Mouse (Mus musculus): ENCODE results near the gene Map2k2. TPM values are rescaled to one million over a fixed set of nuclear protein-coding genes. Genes with fewer than 3 reads are reported as not detected.

The Map2k2 gene
- total RNA-seq, 2 experiments from 2014 or later = 116 to 122 TPM

DNA sequence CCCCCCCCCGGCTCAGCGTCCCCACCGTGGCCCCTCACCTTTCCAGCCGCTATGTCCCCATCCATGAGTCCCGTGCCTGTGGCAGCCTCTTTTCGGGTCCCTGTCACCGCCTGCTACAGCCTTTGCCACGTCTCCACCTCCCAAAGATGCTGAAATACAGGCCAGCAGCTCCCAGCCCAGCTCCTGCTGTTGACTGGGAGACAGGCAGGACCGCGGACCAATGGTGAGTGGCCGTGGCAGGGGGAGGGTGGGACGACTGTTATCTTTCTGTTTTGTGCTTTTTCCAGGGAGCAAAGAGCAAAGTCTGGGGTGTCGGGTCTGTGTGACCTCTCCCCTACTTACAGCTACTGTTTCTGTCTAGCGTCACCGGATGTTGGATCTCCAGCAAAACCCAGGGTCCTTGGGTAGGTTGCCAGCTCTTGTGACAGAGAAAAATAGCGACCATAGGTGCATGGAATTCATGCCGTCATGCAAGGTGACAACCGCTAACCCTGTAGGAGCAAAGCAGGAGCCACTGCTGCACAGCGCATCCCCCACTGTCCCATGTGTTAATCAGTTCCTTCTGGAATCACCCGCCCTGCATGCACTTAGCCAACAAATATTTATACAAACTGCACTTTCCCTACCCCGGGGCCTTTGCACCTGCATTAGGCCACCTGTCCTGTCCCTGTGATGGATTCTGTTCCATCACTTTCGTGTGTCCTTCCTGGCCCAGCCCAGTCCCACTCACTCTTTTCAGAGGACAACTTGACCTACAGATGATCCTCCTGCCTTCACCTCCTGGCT lies 13.1 kb upstream of the Map2k2 start:
- peak in 1 of 2 experiments; percentile 30 for DNase-seq (ENCODE audit: low spot score in 2 of 2)
- intact Hi-C loops (cut with DNase I) = no loop called here

DNA sequence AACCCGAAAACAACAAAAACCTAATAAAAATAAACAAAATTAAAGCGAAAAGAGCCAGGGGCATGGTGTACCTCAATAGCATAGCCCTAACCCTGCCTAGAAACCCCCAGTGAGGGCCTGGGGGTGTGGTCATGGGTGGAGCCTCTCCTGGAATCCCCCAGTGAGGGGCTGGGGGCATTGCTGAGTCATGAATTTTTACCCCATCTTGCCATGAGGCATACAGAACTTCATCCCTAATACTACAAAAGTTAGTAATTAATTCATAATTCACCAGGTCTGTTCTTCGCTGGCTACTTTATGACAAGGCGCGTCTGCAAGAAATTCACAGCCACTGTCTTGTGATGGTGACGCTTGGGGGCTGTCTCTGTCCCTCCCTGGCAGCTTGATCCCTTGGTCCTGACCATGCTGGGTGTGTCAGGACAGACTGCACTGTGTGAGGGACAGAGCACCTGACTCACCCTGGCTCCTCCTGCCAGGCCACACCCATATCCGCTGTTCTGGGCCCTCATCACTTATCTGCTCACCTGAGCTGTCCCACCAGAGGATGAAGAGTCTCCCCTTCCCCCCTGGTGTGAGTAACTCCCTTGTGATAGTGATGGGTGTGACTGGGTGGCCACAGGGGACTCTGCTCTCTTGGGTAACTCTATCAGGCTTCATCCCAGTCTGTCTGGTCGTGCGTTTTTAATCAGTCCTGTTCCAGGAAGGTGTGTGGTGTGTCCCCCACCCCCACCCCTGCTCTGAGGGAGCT lies 10.6 kb upstream of the Map2k2 start:
- DNase-seq (ENCODE audit: low spot score in 2 of 2) = no peak
- intact Hi-C loops (cut with DNase I) = no loop called here

DNA sequence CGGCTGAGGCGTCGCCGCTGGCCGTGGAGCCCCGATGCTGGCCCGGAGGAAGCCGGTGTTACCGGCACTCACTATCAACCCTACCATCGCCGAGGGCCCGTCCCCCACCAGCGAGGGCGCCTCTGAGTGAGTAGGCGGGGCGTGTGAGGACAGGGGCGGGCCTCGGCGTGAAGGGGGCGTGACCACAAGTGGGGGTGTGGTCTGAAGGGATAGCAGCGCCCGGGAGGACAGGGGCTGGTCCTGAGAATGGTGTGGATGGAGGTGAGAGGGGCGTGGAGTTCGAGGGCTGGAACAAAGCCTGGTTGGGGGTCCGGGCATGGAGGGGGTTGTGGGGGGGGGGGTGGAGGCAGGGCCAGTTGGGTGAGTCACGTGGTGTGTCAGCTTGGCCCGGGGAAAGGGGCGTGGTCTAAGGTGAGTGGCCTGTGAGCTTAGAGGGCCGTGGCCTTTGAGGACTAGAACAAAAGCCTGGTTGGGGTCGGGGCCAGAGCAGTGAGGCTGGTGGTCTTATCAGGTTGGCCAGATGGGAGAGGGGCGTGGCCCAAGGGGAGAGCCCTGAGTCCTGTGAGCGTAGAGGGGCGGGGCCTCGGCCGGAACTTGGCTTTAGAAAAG lies 502 bp downstream of the Map2k2 start:
- intact Hi-C loops (cut with DNase I) = no loop called here
- peak; percentile 80 to 83 for DNase-seq (ENCODE audit: low spot score in 2 of 2)

DNA sequence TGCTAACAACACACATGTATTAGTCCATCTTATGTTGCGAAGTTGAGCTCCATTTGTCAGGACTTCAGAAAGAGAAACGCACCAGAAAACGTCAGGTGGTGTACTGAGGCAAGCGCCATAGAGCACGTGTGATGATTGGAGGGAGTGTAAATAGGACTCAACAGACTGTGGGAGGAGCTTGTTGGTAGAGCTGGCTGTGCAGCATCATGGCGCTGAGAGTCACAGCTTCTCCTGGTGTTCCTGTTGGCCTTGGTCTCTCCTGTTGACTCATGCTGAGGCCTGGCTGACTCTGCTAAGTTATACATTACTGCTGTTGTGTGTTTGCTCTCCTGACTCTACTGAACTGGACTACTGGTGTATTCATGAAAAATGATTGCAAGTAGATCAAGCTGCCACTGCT lies 7.2 kb downstream of the Map2k2 start:
- intact Hi-C loops (cut with DNase I) = no loop called here
- no peak for DNase-seq (ENCODE audit: low spot score in 2 of 2)

DNA sequence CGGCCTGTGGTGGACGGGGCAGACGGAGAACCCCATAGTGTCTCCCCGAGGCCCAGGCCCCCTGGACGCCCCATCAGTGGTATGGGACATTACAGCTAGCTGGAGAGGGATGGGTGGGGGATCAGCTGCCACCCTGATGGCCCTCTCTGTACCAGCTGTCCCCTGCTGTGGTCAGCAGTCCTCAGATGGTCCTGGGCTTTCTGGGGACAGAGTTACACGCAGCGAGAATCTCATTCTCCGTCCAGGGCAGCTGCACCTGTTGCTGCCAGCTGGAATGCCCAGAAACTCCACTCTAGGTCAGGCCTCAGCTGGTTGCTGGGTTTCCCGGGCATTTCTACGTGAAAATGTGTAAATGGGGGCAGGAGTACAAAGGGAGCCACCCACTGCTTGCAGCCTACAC lies 13.9 kb downstream of the Map2k2 start:
- intact Hi-C loops (cut with DNase I) = no loop called here
- no peak for DNase-seq (ENCODE audit: low spot score in 2 of 2)

DNA sequence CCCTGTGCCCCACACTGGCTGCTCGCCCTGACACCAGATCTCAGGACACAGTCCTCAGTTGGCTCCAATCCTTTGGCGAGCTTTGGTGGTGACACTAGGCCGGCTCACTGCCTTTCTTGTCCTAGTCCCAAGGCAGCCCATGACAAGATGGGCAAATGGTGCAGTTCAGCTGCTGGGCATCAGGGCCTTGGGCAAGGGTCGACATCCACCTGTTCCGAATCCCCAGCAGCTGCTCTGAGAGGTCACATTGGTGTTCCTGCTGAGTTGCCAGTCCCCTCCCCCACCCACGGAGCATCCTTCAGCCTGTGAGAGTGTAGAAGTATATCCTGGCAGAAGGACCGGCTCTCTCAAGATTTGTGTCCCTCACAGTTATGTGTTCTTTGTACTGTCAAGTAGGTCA lies 14.9 kb downstream of the Map2k2 start:
- intact Hi-C loops (cut with DNase I) = no loop called here
- no peak for DNase-seq (ENCODE audit: low spot score in 2 of 2)

DNA sequence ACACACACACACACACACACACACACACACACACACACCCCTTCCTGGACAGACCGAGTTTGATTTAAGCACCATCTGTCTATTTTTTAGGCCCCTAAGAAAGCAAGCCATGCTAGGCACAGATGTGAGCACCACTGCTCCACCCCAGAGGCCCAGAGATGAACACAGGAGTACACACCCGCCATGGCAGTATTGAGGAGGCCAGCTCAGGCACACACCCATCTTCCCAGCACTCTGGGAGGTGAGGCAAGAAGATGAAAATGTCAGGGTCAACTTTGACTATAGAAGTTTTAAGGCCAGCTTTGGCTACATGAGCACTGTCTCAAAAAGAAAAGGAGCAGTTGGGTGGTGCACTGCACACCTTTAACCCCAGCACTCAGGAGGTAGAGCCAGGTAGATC lies 17.2 kb downstream of the Map2k2 start:
- intact Hi-C loops (cut with DNase I) = no loop called here
- DNase-seq (ENCODE audit: low spot score in 2 of 2) = no peak

DNA sequence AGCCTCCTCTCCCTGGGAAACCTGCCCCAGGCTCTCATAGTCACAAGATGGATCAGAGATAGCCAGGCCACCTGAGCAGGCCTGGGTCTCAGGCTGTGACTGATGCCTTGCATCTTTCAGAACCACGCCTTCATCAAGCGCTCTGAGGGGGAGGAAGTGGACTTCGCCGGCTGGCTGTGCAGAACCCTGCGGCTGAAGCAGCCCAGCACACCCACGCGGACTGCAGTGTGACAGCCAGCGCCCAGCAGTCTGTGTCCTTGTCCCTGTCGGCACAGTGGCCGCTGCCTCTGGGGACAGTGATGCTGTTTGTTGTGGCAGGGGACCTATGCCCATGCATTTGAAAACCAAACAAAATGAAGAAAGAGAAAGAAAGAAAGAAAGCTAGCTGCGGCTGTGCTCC lies 17.8 kb downstream of the Map2k2 start:
- DNase-seq (ENCODE audit: low spot score in 2 of 2) = no peak
- intact Hi-C loops (cut with DNase I) = no loop called here

DNA sequence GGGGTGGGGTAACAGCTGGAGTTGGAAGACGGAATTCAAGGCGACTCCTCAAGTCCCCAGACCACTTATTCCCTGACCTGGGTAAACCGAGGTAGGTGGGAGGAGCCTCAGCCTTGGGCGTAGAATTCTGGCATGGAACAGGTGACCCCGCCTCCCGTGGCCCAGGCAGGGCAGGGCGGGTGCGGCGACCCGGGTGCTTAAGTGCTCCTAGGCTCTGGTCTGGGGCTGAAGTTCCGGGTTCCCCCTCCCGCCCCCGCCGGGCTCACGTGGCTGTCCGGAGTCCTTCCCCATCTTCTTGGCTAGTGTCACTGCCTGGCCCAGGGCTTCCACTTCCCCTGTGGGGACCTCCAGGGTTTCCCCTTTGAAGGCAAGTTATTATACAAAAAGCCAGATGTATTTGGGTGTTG lies 28.5 kb downstream of the Map2k2 start:
- intact Hi-C loops (cut with DNase I) = no loop called here
- DNase-seq (ENCODE audit: low spot score in 2 of 2) = peak in 1 of 2 experiments; percentile 51

DNA sequence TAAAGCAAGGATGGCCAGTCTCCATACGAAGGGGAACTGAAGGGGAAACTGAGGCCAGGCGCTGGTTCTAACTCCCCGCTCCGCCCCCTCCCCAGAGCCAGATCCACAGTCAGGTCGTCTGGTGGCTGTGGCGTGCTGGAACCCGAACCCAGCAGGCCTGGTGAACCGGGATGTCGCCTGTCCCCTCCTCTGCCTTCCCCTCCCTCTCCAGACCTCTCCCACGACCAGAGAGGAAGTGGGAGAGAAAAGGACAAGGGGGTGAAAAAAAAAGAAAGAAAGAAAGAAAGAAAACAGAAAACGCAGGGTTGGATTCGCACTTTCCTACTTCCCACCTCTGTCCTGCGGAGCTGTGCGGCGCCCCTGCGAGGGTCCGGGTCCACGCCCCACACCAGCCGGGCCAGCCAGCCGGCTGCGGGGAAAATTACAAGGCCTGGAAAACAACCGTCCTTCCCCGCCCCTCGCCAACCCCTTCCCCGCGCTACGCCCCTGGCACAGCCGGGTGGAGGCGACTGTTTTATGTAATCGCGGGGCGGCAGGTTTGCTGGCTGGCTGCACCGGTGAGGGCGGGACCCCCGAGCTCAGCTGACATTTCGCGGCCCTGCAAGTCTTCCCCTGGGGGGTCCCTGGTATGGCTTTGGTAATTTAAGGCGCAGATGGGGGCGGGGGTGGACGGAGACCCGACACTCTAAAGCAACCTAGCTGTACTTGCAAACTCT lies 29.4 kb downstream of the Map2k2 start, which contains the start of gene Zbtb7a:
TSS of gene Zbtb7a (plus strand) at position 255 of the 716 bp plus-strand sequence.
- intact Hi-C loops (cut with DNase I) = no loop called here
- DNase-seq (ENCODE audit: low spot score in 2 of 2) = no peak

DNA sequence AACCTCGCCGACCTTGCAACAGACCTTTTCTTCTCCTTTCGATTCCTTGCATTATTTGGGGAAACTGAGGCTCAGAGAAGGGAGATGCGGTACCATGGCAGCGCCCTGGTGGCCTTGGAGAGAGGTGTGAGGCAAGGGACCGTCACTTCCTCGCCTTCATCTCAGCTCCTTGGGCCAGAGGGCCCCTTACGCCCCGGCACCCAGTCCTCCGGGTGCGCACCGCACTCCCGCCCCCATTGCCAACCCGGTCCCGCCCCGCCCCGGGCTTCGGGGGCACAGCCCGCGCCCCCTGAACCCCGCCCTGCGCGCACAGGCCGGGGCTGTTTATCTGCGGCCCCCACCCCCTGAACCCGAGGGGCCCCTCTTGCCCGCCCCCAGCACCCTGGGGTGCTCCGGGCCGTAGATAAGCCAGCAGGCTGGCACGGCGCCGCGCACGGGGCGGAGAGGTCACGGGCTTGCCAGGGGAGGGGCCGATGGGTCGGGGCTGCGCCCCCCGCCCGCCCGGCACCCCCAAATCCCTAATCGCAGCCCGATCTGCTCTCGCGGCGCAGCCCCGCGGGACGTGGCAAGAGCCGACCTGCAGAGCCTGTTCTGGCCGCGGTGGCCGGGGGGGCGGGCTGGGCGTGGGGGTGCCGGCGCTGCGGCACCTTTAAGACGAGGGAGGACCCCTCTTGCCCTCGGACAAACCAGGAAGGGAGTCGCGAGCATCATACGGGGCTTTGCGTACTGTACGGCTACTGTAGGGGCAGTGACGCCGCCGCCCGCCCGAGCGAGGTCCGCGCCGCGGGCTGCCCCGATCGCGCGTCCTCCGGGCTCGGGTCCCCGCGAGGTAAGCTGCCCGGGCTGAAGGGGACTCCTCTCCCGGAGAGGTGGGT lies 30.4 kb downstream of the Map2k2 start:
- DNase-seq (ENCODE audit: low spot score in 2 of 2) = peak; percentile 66
- intact Hi-C loops (cut with DNase I) = no loop called here

DNA sequence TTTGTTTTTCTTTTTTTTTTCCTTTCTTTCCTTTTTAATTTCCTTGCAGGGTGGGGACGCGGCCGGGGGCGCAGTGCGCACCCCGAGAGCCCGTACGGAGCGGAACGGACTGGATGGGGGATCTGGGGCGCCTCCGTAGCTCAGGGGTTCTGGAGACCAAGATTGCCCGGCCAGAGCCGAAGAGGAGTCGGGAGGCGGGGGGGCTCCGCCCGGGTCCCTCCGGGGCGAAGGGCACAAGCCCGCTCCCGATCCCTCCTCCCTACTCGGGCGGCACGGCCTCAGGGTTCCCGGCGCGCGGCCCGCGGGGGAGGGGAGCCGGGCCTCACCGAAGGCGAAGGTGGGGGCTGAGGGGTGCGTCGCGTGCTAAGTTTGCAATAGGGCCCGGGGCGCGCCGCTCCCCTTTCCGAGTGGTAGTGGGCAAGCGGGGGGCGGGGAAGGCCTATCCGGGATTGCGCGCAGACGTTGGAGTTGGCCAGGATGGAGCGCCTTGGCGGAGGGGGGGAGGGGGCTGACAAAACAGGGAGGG lies 31.1 kb downstream of the Map2k2 start:
- intact Hi-C loops (cut with DNase I) = no loop called here
- DNase-seq (ENCODE audit: low spot score in 2 of 2) = no peak

DNA sequence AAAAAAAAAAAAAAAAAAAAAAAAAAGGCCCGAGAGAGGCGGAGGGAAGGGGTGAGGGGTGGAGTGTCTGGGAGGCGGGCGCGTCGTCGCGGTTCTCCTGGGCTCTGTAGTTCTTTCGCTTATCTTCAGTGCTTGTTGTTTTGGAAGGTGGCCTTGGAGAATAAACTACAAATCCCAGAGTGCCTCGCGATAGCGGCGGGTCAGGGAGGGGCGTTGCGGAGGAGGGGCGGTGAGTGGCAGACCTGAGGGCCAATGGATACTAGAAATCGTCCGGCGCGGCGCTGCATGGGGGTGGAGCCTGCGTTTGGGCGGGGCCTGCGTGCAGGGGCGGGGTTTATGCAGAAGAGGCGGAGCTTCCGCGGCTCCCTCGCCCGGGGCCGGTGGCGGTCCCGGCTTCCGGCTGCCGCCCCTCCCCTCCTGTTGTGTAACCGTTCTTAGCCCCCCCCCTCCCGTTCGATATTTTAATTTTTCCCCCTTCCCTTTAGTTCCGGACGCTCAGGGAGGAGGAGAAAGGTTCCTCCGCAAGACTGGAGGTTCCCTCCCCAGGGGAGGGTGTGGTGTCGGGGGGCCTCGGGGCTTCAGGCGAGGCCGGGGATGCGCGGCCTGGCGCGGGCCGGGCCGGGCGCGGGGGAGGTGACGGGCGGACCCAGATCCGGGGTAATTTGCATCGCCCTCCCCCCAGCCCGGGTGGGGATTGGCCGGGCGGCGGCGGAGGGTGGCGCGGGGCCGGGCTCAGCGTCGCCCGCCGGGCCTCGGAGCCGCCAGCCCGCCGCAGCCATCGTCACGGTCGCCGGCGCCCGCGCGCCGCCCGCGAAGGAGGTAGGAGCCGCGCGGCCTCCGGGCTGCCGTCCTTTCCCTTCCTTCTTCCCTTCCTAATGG lies 31.8 kb downstream of the Map2k2 start:
- DNase-seq (ENCODE audit: low spot score in 2 of 2) = peak; percentile 99 to 100
- intact Hi-C loops (cut with DNase I) = no loop called here

DNA sequence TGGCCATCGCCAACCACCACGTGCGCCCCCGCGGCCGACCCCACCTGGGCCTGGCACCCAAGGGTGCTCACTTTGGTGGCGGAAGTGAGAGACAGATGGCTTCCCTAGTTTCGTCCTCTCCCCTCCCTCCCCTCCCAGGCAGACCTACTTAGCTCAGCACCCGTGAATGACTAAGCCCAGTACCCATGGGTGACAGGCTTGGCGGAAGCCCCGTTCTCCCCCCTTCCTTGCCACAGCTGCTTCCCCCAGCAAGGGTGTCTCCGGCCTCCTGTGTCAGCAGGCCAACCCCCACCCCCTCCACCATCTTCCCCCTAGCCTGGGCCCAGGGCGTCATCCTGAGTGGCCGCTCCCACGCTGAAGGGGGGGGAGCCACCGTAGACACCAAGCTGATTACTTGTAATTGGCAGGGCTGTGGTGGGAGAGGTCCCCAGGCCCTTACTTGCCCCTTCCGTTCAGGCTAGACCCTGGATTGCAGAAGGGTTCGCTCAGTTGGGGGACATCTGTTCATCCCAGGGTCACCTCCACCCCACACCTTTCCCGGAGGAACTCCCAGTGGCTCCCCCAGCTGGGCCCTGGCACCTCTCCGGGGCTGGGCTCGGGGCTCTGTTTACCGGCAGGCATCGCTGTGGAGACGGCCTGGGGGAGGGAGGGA lies 32.5 kb downstream of the Map2k2 start:
- peak in 1 of 2 experiments; percentile 59 for DNase-seq (ENCODE audit: low spot score in 2 of 2)
- intact Hi-C loops (cut with DNase I) = no loop called here

DNA sequence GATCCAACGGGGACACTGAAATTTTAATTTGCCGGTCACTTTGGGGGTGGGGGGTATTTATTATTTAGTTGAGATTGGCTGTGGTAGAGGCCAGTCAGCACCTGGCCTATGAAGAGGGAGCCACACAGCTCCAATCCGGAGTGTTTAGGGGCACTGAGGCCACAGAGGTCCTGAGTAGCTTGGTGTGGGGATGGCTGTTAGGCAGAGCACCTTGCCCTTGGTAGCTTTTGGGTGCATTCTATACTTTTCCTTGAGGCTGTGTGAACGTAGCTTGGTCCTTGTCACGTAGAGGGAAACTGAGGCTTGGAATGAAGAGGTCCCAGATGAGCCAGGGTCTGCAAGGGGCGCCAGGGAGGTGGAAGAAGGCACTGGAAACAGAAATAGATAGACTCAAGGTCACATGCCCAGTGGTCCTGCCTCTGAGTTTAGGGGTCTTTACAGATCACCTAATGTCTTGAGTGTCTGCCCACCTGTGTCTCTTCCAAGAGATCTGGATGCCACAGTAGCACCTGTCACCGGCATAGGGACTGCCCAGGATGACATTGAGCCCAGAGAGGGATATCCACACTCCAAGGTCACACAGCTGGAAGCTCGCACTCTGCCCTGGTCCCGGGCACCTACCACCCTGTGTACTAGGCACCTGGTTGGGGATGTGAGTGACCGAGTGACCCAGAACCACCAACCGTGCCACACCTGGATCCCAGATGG lies 33.3 kb downstream of the Map2k2 start:
- intact Hi-C loops (cut with DNase I) = no loop called here
- DNase-seq (ENCODE audit: low spot score in 2 of 2) = no peak

DNA sequence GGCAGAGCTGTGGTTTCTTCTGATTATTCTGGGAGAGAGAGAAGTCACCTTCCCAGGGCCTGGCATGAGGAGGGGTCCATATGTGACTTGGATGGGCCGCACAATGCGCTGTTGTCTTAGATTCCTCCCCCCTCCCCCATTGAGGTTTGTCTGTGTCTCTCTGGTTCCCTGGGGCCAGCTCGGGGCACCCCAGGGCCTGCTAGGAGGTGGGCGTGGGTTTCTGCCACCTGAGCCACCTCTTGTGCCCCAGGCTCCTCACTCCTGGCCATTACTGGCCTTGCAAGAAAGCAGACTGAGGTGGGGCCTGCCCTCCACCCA lies 33.8 kb downstream of the Map2k2 start:
- DNase-seq (ENCODE audit: low spot score in 2 of 2) = no peak
- intact Hi-C loops (cut with DNase I) = no loop called here

DNA sequence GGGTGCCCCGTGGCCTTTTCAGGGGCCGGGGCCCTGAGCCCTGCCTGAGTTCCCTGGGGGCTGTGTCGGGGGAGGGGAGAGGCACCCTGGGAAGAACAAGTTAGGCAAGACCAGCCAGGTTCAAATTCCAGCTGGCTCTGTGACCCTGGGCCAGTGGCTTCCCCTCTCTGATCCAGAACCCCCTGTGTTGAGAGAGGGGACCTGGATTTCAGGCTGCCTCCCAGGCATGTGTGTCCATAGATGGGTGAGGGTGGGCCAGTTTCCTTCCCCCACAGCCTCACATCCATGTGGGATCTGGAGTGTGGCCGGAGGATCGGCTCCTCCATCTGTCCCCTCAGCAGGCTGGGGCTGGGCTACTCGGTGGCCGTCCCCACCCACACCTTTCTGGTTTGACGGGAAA lies 34.3 kb downstream of the Map2k2 start:
- intact Hi-C loops (cut with DNase I) = no loop called here
- DNase-seq (ENCODE audit: low spot score in 2 of 2) = no peak

All from left cerebral cortex, postnatal 14 days (tissue).